Mouse (Mus musculus): ENCODE results near the gene Gm10720.
"Not testable (repeated sequence)": the region's sequence is repeated elsewhere in the genome, so short reads cannot be mapped to it uniquely, and the experiment has no call there.

DNA sequence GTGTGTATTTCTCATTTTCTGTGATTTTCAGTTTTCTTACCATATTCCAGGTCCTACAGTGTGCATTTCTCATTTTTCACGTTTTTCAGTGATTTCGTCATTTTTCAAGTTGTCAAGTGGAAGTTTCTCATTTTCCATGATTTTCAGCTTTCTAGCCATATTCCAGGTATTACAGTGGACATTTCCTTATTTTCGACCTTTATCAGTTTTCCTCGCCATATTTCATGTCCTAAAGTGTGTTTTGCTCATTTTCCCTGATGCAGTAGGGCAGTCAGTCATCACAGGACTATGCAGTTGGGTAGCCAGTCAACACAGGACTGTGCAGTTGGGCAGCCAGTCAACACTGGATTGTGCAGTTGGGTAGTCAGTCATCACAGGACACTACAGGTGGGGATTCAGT is 22.7 kb downstream of the Gm10720 start:
- not testable (repeated sequence) for TF ChIP-seq CTCF (conservative IDR thresholded peaks at IDR 0.05; ENCODE audit: low read length); NANOG (IDR thresholded peaks at IDR 0.05; ENCODE audit: borderline replicate concordance, low read length); POU5F1 (IDR thresholded peaks at IDR 0.05; ENCODE audit: borderline replicate concordance, low read length)
